Mouse (Mus musculus): ENCODE measurements at regions not wholly inside any gene's neighbourhood (a gene's known extent, or its start where the extent isn't known, plus 50 kb on each side); places are given as distances from the start of the nearest gene placed in this dataset.

- no peak for TF ChIP-seq POLR2A (IDR thresholded peaks at IDR 0.05; ENCODE audit: low read depth, low read length)
- TF ChIP-seq CTCF (IDR thresholded peaks at IDR 0.05; ENCODE audit: extremely low read depth, insufficient read depth, insufficient read length, insufficient replicate concordance) = no peak
Observed at GRCm38 (mm10) chr2:61082640-61083039, 119.6 kb upstream of the Rbms1 start.
